Mouse (Mus musculus) G1E (cell line): ENCODE results near the gene Tox2. TPM values are rescaled to one million over a fixed set of nuclear protein-coding genes. Genes with fewer than 3 reads are reported as not detected.

ENCODE experiments used
- ATAC-seq: 2 replicates; pipeline ENCODE4 v1.8.0; 2016; ENCODE audit warnings: mild to moderate bottlenecking; ENCODE audit not compliant: insufficient number of reproducible peaks, poor library complexity, low FRiP score, severe bottlenecking; ENCODE audit errors: extremely low read depth
- DNase-seq: peaks from one replicate; pipeline ENCODE4 v3.0.0; 2012; ENCODE audit warnings: low spot score
- H3K27me3 ChIP-seq: 2 replicates; pipeline ENCODE4 v1.6.1; 2012; ENCODE audit warnings: mild to moderate bottlenecking, low read length, inconsistent platforms; ENCODE audit not compliant: insufficient read depth
- H3K36me3 ChIP-seq: replicated peaks from 2 replicates; pipeline ENCODE3; 2012; ENCODE audit warnings: mild to moderate bottlenecking, inconsistent platforms
- H3K4me1 ChIP-seq: 2 replicates; pipeline ENCODE4 v1.6.1; 2012; ENCODE audit warnings: low read depth, low read length, inconsistent platforms, mixed read lengths; ENCODE audit not compliant: insufficient read depth
- H3K4me3 ChIP-seq: 2 replicates; pipeline ENCODE4 v1.5.1; 2012; ENCODE audit warnings: low read depth, mild to moderate bottlenecking, inconsistent platforms, low read length, moderate library complexity, mixed read lengths
- H3K9me3 ChIP-seq: replicated peaks from 2 replicates; pipeline ENCODE4 v1.6.1; 2012; ENCODE audit warnings: inconsistent platforms
- CTCF ChIP-seq: IDR thresholded peaks from 2 replicates; pipeline ENCODE4 v1.5.1; 2012; ENCODE audit warnings: low read depth, low read length, inconsistent platforms, mixed read lengths
- GATA1 ChIP-seq: IDR thresholded peaks from 2 replicates; pipeline ENCODE4 v1.6.1; 2012; ENCODE audit warnings: borderline replicate concordance, low read length, inconsistent platforms, mixed read lengths
- GATA2 ChIP-seq: IDR thresholded peaks from 2 replicates; pipeline ENCODE4 v1.6.1; 2012; ENCODE audit warnings: low read depth, low read length, inconsistent platforms, borderline replicate concordance
- POLR2AphosphoS5 ChIP-seq: IDR thresholded peaks from 2 replicates; pipeline ENCODE4 v1.6.1; 2012; ENCODE audit warnings: low read depth, low read length, inconsistent platforms; ENCODE audit not compliant: insufficient replicate concordance
- TAL1 ChIP-seq: conservative IDR thresholded peaks from 2 replicates; pipeline ENCODE4 v1.6.1; 2012; ENCODE audit warnings: low read depth, low read length, inconsistent platforms, mixed read lengths
- polyA plus RNA-seq: library from polyadenylated mRNA; stranded (reverse); fragments of >175 nt; gene quantifications from 2 replicates; pipeline ENCODE4 v1.2.3, GENCODE M21; 2012
- total RNA-seq, 2 experiments: library from RNA; stranded (forward) in 1 of 2; stranded (reverse) in 1 of 2; fragments of 200-1000 nt in 1 of 2; fragments of >200 nt in 1 of 2; fragmentation: Nextera tagmentation in 1 of 2; gene quantifications; 2 replicates each; pipeline ENCODE4 v1.2.3; 2014 to 2017

Gene Tox2
- total and polyA plus RNA-seq, 3 experiments: not detected

GRCm38 (mm10) chr2:163285762-163286161 is 82.8 kb downstream of the Tox2 start:
- no peaks in the 10 kb centered on the region for H3K9me3 ChIP-seq
- no peak overlapping the region for H3K4me3 ChIP-seq
- no peaks in the 10 kb centered on the region; the same call in 1 of the 2 replicates for H3K27me3 ChIP-seq
- H3K36me3 ChIP-seq: no peaks in the 10 kb centered on the region
- DNase-seq: no peak
- H3K4me1 ChIP-seq: no peaks in the 10 kb centered on the region
- TF ChIP-seq TAL1 (no peak), POLR2AphosphoS5 (no peak), CTCF (no peak), GATA1 (no peak), GATA2 (no peak)
- ATAC-seq: no peak

DNA sequence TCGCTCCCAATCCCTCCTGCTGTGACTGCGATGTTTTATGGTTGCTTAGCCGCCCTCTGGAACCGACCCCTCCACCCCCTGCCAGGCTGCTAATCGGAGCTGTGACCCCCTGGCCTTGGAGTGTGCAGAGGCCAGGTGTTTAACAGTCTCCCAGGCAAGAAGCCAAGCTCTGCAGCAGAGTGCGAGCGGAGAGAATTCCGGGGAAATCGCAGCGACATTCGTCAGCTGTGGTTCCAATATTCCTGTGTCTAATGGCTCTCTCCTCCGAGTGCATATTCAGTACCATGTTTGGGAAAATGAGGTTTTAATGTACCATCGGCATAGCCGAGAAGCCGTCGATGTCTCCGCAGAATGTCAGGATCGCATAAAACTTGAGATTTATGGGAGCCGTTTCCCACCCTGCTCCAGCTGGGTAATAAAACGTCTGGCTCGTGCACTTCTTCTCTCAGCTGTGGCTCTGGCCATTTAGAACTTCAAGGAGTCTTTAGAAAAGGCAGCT is 86.0 kb downstream of the Tox2 start:
- ATAC-seq (no peak), DNase-seq (no peak)
- no peak for TF ChIP-seq GATA2
- TF ChIP-seq GATA1: no peak
- TF ChIP-seq CTCF: no peak
- H3K4me1 ChIP-seq: no peaks in the 10 kb centered on the region
- no peaks in the 10 kb centered on the region for H3K36me3 ChIP-seq
- H3K27me3 ChIP-seq: no peaks in the 10 kb centered on the region; the same call in 1 of the 2 replicates
- H3K4me3 ChIP-seq: no peak overlapping the region
- no peaks in the 10 kb centered on the region for H3K9me3 ChIP-seq

DNA sequence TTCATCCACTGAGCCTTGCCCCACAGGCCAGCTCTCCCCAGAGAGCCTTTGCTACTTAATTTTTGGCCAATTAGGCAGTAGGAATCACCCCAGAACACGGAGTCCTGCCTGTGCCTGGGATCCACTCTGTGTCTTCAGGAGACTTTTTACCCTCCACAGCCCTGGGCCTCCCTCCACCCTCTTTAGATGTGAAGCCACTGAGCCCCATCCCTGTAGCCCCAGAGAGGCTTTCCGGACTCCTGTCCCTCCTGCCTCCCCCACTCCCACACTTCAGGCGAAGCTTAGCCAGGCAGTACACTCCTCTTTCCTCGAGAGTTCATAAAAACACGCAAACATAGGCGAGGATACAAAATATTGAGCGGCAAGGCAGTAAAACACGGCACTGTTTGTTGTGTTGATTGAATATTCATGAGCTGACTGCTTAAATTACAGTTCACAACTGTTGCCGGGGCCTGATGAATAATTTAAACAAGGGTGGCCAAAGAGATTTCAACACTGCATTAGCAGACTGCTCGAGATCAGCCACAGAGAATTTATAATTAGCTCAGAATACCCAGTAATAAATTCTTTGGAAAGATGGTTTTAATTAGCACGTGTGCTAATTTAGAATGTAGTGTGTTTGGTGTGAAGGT is 94.2 kb downstream of the Tox2 start:
- Histone ChIP-seq H3K4me1 (no peaks in the 10 kb centered on the region), H3K9me3 (no peaks in the 10 kb centered on the region), H3K27me3 (no peaks in the 10 kb centered on the region), H3K4me3 (no peak overlapping the region), H3K36me3 (no peaks in the 10 kb centered on the region)
- TF ChIP-seq GATA2 (no peak), POLR2AphosphoS5 (no peak), CTCF (no peak), TAL1 (no peak), GATA1 (no peak)
- DNase-seq (no peak), ATAC-seq (no peak)

GRCm38 (mm10) chr2:163300069-163301060 is 97.4 kb downstream of the Tox2 start:
- Histone ChIP-seq H3K4me1 (no peaks in the 10 kb centered on the region), H3K4me3 (no peak overlapping the region), H3K36me3 (no peaks in the 10 kb centered on the region), H3K9me3 (no peaks in the 10 kb centered on the region), H3K27me3 (no peaks in the 10 kb centered on the region; the same call in 1 of the 2 replicates)
- ATAC-seq: no peak
- TF ChIP-seq GATA1 (no peak), GATA2 (no peak), CTCF (no peak), POLR2AphosphoS5 (no peak), TAL1 (no peak)
- DNase-seq: no peak

DNA sequence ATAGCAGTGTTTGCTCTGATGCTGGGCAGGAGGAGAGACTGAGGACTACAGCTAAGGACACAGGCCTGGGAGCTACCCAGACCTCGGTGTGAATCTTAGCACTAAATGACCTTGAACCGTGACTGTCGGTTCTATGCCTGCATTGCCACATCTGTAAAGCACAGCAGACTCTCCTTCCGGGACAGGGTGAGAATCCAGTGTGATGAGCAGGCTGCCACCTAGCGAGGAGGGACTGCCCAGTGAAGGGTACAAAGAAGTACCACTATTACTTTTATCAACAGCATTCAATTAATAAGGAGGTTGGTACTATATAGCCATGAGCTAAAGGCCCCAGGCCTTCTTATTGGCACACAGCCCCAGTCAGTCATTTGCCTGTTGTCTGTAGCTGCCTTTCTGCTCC is 98.7 kb downstream of the Tox2 start:
- ATAC-seq: no peak
- Histone ChIP-seq H3K27me3 (no peaks in the 10 kb centered on the region; the same call in 1 of the 2 replicates), H3K4me3 (no peak overlapping the region), H3K4me1 (no peaks in the 10 kb centered on the region), H3K36me3 (no peaks in the 10 kb centered on the region), H3K9me3 (no peaks in the 10 kb centered on the region)
- TF ChIP-seq GATA1 (no peak), POLR2AphosphoS5 (no peak), GATA2 (no peak), CTCF (no peak), TAL1 (no peak)
- DNase-seq: no peak

DNA sequence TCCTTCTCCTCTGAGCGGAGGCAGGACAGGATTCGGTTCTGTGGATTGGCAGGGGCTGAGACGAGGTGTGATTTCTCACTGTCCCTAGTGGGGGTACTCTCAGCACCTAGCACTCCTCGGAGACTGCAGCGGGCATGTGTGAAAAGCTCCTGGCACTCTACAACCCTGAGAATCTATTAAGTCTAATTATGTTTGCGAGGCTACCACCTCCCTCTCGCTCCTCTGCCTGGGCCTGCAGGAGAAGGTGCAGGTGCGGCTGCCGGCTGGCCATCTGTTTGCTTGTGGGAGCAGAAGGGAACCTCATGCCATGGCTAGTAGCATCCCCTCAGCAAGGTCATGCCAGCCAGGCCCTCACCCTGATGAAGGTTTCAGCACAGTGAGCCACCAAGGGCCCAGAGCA is 100.1 kb downstream of the Tox2 start:
- TF ChIP-seq GATA2: no peak
- no peak for TF ChIP-seq TAL1
- TF ChIP-seq GATA1: no peak
- no peak for TF ChIP-seq POLR2AphosphoS5
- TF ChIP-seq CTCF: no peak
- DNase-seq (no peak), ATAC-seq (no peak)
- no peaks in the 10 kb centered on the region; the same call in 1 of the 2 replicates for H3K27me3 ChIP-seq
- no peaks in the 10 kb centered on the region for H3K4me1 ChIP-seq
- H3K9me3 ChIP-seq: no peaks in the 10 kb centered on the region
- no peaks in the 10 kb centered on the region for H3K36me3 ChIP-seq
- no peak overlapping the region for H3K4me3 ChIP-seq
